Mouse (Mus musculus): ENCODE measurements around the gene Tmem59. TPM values are rescaled to one million over a fixed set of nuclear protein-coding genes. Genes with fewer than 3 reads are reported as not detected.

Tmem59 gene
- total and polyA plus RNA-seq, 3 experiments: 50.7 to 71.8 (median 68.5) TPM

DNA sequence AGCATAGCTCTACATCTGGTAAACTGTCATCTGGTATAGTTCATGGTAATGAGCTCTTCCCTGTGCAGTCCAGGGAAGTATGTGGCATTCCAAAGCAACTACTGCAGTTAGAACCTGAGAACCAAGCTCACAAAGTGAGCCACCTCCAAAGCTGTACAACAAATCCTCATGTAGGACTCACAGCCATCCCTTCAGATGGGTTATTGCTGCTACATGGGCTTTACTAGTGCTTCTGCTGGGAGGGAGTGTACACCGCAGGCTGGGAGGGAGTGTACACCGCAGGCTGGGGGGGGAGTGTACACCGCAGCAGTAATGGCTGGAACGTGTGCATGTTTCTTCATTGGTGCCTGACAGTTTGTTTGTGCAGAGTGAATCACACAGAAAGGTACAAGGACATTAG is 5.0 kb downstream of the Tmem59 start:
- no peak overlapping the region for H3K27ac ChIP-seq (ENCODE audit: insufficient read depth, low read depth)
- peaks cover 13 to 32% of the 10 kb centered on the region in 2 experiments for H3K36me3 ChIP-seq (replicated peaks in 1 of 2; ENCODE audit: control insufficient read depth in 1 of 2, insufficient read depth in 1 of 2, low read length in 1 of 2)
- H3K27me3 ChIP-seq (replicated peaks): no peaks in the 10 kb centered on the region
- in situ Hi-C loops (cut with MboI; ENCODE audit: low pct_ligation_motif_present, low pct_unique_long_range_greater_than_20kb, low sequenced_read_pairs) (no loop called here), dilution Hi-C loops (cut with MboI; ENCODE audit: extremely low pct_ligation_motif_present, extremely low pct_unique_long_range_greater_than_20kb, low sequenced_read_pairs) (no loop called here)
- H3K4me3 ChIP-seq (replicated peaks in 1 of 3; ENCODE audit: low read depth in 2 of 3, low read length in 2 of 3, poor library complexity in 1 of 3): no peak overlapping the region
- peaks cover 61% of the 10 kb centered on the region for H3K79me2 ChIP-seq (replicated peaks; ENCODE audit: control insufficient read depth, extremely low read depth, insufficient read depth, poor library complexity, severe bottlenecking)
- TF ChIP-seq PAX5 (IDR thresholded peaks at IDR 0.05; ENCODE audit: low read length) (no peak), TCF12 (IDR thresholded peaks at IDR 0.05; ENCODE audit: low read depth, low read length) (no peak), ETS1 (conservative IDR thresholded peaks at IDR 0.05; ENCODE audit: low read depth, low read length) (no peak), CHD2 (IDR thresholded peaks at IDR 0.05; ENCODE audit: low read length) (no peak), KAT2A (IDR thresholded peaks at IDR 0.05; ENCODE audit: insufficient replicate concordance, low read length) (no peak), ZC3H11A (IDR thresholded peaks at IDR 0.05; ENCODE audit: low read depth, low read length) (no peak), MAZ (IDR thresholded peaks at IDR 0.05; ENCODE audit: low read depth, low read length) (no peak), ELF1 (IDR thresholded peaks at IDR 0.05; ENCODE audit: low read depth, low read length) (no peak), RCOR1 (conservative IDR thresholded peaks at IDR 0.05; ENCODE audit: low read depth, low read length) (no peak), CHD1 (IDR thresholded peaks at IDR 0.05; ENCODE audit: low read depth, low read length) (no peak)
- no peaks in the 10 kb centered on the region for H3K9me3 ChIP-seq (replicated peaks; ENCODE audit: low read length)
- H3K4me1 ChIP-seq (ENCODE audit: control insufficient read depth in 1 of 2, insufficient read depth in 2 of 2): peaks cover 3 to 48% of the 10 kb centered on the region in 2 experiments
- no peak overlapping the region for H3K4me2 ChIP-seq (ENCODE audit: insufficient read depth, low read depth, poor library complexity, severe bottlenecking)
- H3K9ac ChIP-seq (ENCODE audit: insufficient read depth, low read depth): no peak overlapping the region
- DNase-seq (ENCODE audit: extremely low read depth): no peak

DNA sequence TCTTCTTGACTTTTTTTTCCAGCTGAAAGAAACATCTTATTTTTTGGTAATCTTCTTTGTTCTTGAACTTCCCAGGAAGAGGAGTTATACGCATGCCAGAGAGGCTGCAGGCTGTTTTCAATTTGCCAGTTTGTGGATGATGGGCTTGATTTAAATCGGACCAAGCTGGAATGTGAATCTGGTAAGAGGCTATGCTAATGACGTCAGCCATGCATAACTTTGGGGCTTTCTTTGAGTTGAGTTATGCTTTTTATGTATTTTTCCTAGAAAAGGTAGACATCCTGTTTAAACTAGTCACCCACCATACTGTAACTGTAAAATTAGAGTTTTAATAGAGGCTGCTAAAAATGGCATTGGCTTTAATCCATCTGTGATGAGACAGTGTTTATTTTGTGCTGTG is 7.5 kb downstream of the Tmem59 start:
- no peak overlapping the region for H3K4me3 ChIP-seq (replicated peaks in 1 of 3; ENCODE audit: low read depth in 2 of 3, low read length in 2 of 3, poor library complexity in 1 of 3)
- H3K4me1 ChIP-seq (ENCODE audit: control insufficient read depth in 1 of 2, insufficient read depth in 2 of 2): peaks cover 3 to 42% of the 10 kb centered on the region in 2 experiments
- H3K36me3 ChIP-seq (replicated peaks in 1 of 2; ENCODE audit: control insufficient read depth in 1 of 2, insufficient read depth in 1 of 2, low read length in 1 of 2): peaks cover 29 to 54% of the 10 kb centered on the region in 2 experiments
- no peaks in the 10 kb centered on the region for H3K9me3 ChIP-seq (replicated peaks; ENCODE audit: low read length)
- no peak for TF ChIP-seq UBTF (IDR thresholded peaks at IDR 0.05; ENCODE audit: low read depth, low read length)
- TF ChIP-seq GABPA (IDR thresholded peaks at IDR 0.05; ENCODE audit: insufficient replicate concordance, low read depth, low read length): no peak
- no peak for TF ChIP-seq MXI1 (IDR thresholded peaks at IDR 0.05; ENCODE audit: low read depth, low read length)
- no peak for TF ChIP-seq CTCF (conservative IDR thresholded peaks at IDR 0.05 in 1 of 2, IDR thresholded peaks at IDR 0.05 in 1 of 2; ENCODE audit: low read depth in 2 of 2, low read length in 2 of 2)
- no peak for TF ChIP-seq RAD21 (IDR thresholded peaks at IDR 0.05; ENCODE audit: low read depth, low read length)
- TF ChIP-seq MAX (IDR thresholded peaks at IDR 0.05; ENCODE audit: low read length): no peak
- TF ChIP-seq CHD2 (IDR thresholded peaks at IDR 0.05; ENCODE audit: low read length): no peak
- TF ChIP-seq POLR2AphosphoS2 (IDR thresholded peaks at IDR 0.05; ENCODE audit: low read depth, low read length): no peak
- no peak for TF ChIP-seq ETS1 (conservative IDR thresholded peaks at IDR 0.05; ENCODE audit: low read depth, low read length)
- no peak for TF ChIP-seq ZMIZ1 (IDR thresholded peaks at IDR 0.05; ENCODE audit: low read depth, low read length)
- TF ChIP-seq MAZ (IDR thresholded peaks at IDR 0.05; ENCODE audit: low read depth, low read length): no peak
- TF ChIP-seq POLR2A (IDR thresholded peaks at IDR 0.05; ENCODE audit: low read depth, low read length): no peak
- no peak for TF ChIP-seq MYC (IDR thresholded peaks at IDR 0.05; ENCODE audit: low read depth, low read length)
- no peak for TF ChIP-seq ZC3H11A (IDR thresholded peaks at IDR 0.05; ENCODE audit: low read depth, low read length)
- no peak for TF ChIP-seq ZKSCAN1 (IDR thresholded peaks at IDR 0.05; ENCODE audit: borderline replicate concordance, low read depth, low read length)
- no peak for TF ChIP-seq CHD1 (IDR thresholded peaks at IDR 0.05; ENCODE audit: low read depth, low read length)
- TF ChIP-seq JUN (IDR thresholded peaks at IDR 0.05; ENCODE audit: insufficient read depth, low read depth, low read length): no peak
- TF ChIP-seq SIN3A (IDR thresholded peaks at IDR 0.05; ENCODE audit: low read length): no peak
- H3K27me3 ChIP-seq (replicated peaks): no peaks in the 10 kb centered on the region
- no peak for DNase-seq (ENCODE audit: extremely low read depth)
- H3K4me2 ChIP-seq (ENCODE audit: insufficient read depth, low read depth, poor library complexity, severe bottlenecking): no peak overlapping the region
- H3K27ac ChIP-seq (ENCODE audit: insufficient read depth, low read depth): no peak overlapping the region
- dilution Hi-C loops (cut with MboI; ENCODE audit: extremely low pct_ligation_motif_present, extremely low pct_unique_long_range_greater_than_20kb, low sequenced_read_pairs): no loop called here
- H3K9ac ChIP-seq (ENCODE audit: insufficient read depth, low read depth): no peak overlapping the region
- H3K79me2 ChIP-seq (replicated peaks; ENCODE audit: control insufficient read depth, extremely low read depth, insufficient read depth, poor library complexity, severe bottlenecking): peaks cover 40% of the 10 kb centered on the region
- in situ Hi-C loops (cut with MboI; ENCODE audit: low pct_ligation_motif_present, low pct_unique_long_range_greater_than_20kb, low sequenced_read_pairs): no loop called here
